Mouse (Mus musculus): ENCODE data around the gene Gemin7. TPM values are rescaled to one million over a fixed set of nuclear protein-coding genes. Genes with fewer than 3 reads are reported as not detected.
A peak's percentile ranks its signal among the peaks of the same experiment; 100 is the strongest.

Gemin7 gene
- polyA plus RNA-seq, 1 experiment from 2014 or later: 158 TPM

- Histone ChIP-seq H3K4me1 (ENCODE audit: control insufficient read depth, insufficient read depth, low read length) (peaks cover 3% of the 10 kb centered on the region), H3K36me3 (replicated peaks; ENCODE audit: control insufficient read depth, insufficient read depth, low read depth, low read length) (peaks cover 3% of the 10 kb centered on the region), H3K4me3 (ENCODE audit: low read depth, low read length) (peak overlapping the region; percentile 84), H3K4me2 (ENCODE audit: low read depth, low read length) (peak overlapping the region; percentile 84), H3K9ac (replicated peaks; ENCODE audit: low read length) (peak overlapping the region; percentile 90), H3K27ac (replicated peaks; ENCODE audit: low read depth, low read length) (no peak overlapping the region), H3K27me3 (ENCODE audit: control insufficient read depth, insufficient read depth, low read length) (peaks cover 20% of the 10 kb centered on the region), H3K9me3 (replicated peaks; ENCODE audit: control insufficient read depth, low read length) (no peaks in the 10 kb centered on the region)
- no peak for ATAC-seq (replicated peaks; ENCODE audit: insufficient number of reproducible peaks, low FRiP score, low TSS enrichment, low read depth)
- DNase-seq (ENCODE audit: low spot score): no peak
- WGBS: 25% methylated on average over 16 of the region's 16 CpGs
Observed at GRCm38 (mm10) chr7:19573776-19574140, 3.6 kb downstream of the Gemin7 start.

GRCm38 (mm10) chr7:19572926-19573775 lies 4.2 kb downstream of the Gemin7 start:
- H3K27ac ChIP-seq (replicated peaks; ENCODE audit: low read depth, low read length): peak overlapping the region; percentile 65
- H3K4me3 ChIP-seq (ENCODE audit: low read depth, low read length): peak overlapping the region; percentile 84
- H3K36me3 ChIP-seq (replicated peaks; ENCODE audit: control insufficient read depth, insufficient read depth, low read depth, low read length): peaks cover 3% of the 10 kb centered on the region
- H3K9ac ChIP-seq (replicated peaks; ENCODE audit: low read length): peak overlapping the region; percentile 90
- peak overlapping the region; percentile 84 for H3K4me2 ChIP-seq (ENCODE audit: low read depth, low read length)
- no peaks in the 10 kb centered on the region for H3K9me3 ChIP-seq (replicated peaks; ENCODE audit: control insufficient read depth, low read length)
- peak; percentile 84 for DNase-seq (ENCODE audit: low spot score)
- H3K27me3 ChIP-seq (ENCODE audit: control insufficient read depth, insufficient read depth, low read length): peaks cover 17% of the 10 kb centered on the region
- under 1% methylated on average over 53 of the region's 53 CpGs for WGBS
- peaks cover 3% of the 10 kb centered on the region for H3K4me1 ChIP-seq (ENCODE audit: control insufficient read depth, insufficient read depth, low read length)
- peak; percentile 84 for ATAC-seq (replicated peaks; ENCODE audit: insufficient number of reproducible peaks, low FRiP score, low TSS enrichment, low read depth)

DNA sequence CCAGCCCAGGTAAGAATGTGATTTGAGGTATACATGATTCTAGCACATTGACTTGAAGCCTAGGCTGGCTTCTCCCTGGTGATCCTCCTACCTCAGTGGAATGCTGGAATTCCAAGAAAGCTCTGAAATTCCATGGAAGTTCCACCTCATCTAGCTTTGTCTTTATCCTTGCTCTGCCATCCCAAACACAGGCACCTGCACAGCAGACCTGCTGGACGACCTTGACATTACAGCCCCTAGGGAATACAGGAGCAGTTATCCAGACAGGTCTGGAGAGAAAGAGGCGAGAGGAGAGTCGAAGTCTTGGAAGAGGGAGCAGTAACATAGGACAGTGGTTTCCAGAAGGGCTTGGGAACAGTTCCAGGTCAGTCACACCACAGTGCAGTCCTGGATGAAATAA lies 7.7 kb downstream of the Gemin7 start:
- Histone ChIP-seq H3K36me3 (replicated peaks; ENCODE audit: control insufficient read depth, insufficient read depth, low read depth, low read length) (peaks cover 11% of the 10 kb centered on the region), H3K4me3 (ENCODE audit: low read depth, low read length) (no peak overlapping the region), H3K9me3 (replicated peaks; ENCODE audit: control insufficient read depth, low read length) (no peaks in the 10 kb centered on the region), H3K27ac (replicated peaks; ENCODE audit: low read depth, low read length) (no peak overlapping the region), H3K4me1 (ENCODE audit: control insufficient read depth, insufficient read depth, low read length) (peaks cover 3% of the 10 kb centered on the region), H3K4me2 (ENCODE audit: low read depth, low read length) (no peak overlapping the region), H3K9ac (replicated peaks; ENCODE audit: low read length) (no peak overlapping the region), H3K27me3 (ENCODE audit: control insufficient read depth, insufficient read depth, low read length) (no peaks in the 10 kb centered on the region)
- no peak for ATAC-seq (replicated peaks; ENCODE audit: insufficient number of reproducible peaks, low FRiP score, low TSS enrichment, low read depth)
- DNase-seq (ENCODE audit: low spot score): no peak
- 71% methylated on average over 3 of the region's 3 CpGs for WGBS

DNA sequence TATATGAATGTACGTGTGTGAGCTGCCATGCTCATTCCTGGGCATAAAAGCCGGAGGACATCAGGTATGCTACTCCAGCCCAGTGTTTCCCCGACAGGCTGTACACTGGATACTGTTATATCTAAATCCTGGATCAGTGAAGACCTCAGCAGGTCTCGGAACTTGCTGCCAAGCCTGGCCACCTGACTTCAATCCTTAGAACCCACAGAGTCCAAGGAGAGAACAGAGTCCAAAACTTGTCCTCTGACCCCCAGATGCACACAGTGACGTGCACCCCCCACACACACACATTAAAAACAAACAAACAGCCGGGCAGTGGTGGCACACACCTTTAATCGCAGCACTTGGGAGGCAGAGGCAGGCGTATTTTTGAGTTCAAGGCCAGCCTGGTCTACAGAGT lies 10.0 kb downstream of the Gemin7 start:
- H3K4me2 ChIP-seq (ENCODE audit: low read depth, low read length): no peak overlapping the region

DNA sequence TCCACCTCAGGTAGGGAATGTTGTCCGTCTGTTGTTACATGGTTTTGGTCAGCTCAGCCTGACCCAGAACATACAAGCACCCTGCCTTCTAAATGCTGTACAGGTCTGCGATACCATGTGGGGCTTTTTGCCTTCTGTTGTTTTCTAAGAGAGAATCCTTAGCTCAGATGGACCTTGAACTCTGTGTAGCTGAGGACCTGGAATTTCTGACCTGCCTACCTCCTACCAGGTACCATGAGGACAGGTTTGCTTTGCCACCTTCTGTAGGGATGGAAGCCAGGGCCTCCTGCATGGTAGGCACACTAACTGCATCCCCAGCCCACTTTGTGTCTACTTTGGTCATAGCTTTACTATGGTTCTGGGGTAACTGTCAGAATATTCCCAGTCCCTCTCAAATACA lies 11.6 kb downstream of the Gemin7 start:
- H3K27ac ChIP-seq (replicated peaks; ENCODE audit: low read depth, low read length): no peak overlapping the region
- no peak overlapping the region for H3K9ac ChIP-seq (replicated peaks; ENCODE audit: low read length)
- H3K36me3 ChIP-seq (replicated peaks; ENCODE audit: control insufficient read depth, insufficient read depth, low read depth, low read length): peaks cover 11% of the 10 kb centered on the region
- DNase-seq (ENCODE audit: low spot score) (no peak), ATAC-seq (replicated peaks; ENCODE audit: insufficient number of reproducible peaks, low FRiP score, low TSS enrichment, low read depth) (no peak)
- no peak overlapping the region for H3K4me3 ChIP-seq (ENCODE audit: low read depth, low read length)
- 92% methylated on average over 2 of the region's 2 CpGs for WGBS
- no peaks in the 10 kb centered on the region; the same call in 1 of the 2 replicates for H3K4me1 ChIP-seq (ENCODE audit: control insufficient read depth, insufficient read depth, low read length)
- no peaks in the 10 kb centered on the region for H3K9me3 ChIP-seq (replicated peaks; ENCODE audit: control insufficient read depth, low read length)
- no peaks in the 10 kb centered on the region for H3K27me3 ChIP-seq (ENCODE audit: control insufficient read depth, insufficient read depth, low read length)
- H3K4me2 ChIP-seq (ENCODE audit: low read depth, low read length): no peak overlapping the region

More for the DNA sequence above, 10.0 kb downstream of the Gemin7 start:
- H3K27me3 ChIP-seq (ENCODE audit: control insufficient read depth, insufficient read depth, low read length): no peaks in the 10 kb centered on the region
- DNase-seq (ENCODE audit: low spot score) (no peak), ATAC-seq (replicated peaks; ENCODE audit: insufficient number of reproducible peaks, low FRiP score, low TSS enrichment, low read depth) (no peak)
- no peak overlapping the region for H3K4me3 ChIP-seq (ENCODE audit: low read depth, low read length)
- H3K9ac ChIP-seq (replicated peaks; ENCODE audit: low read length): no peak overlapping the region
- peaks cover 3% of the 10 kb centered on the region for H3K4me1 ChIP-seq (ENCODE audit: control insufficient read depth, insufficient read depth, low read length)
- peaks cover 11% of the 10 kb centered on the region for H3K36me3 ChIP-seq (replicated peaks; ENCODE audit: control insufficient read depth, insufficient read depth, low read depth, low read length)
- H3K9me3 ChIP-seq (replicated peaks; ENCODE audit: control insufficient read depth, low read length): no peaks in the 10 kb centered on the region
- no peak overlapping the region for H3K27ac ChIP-seq (replicated peaks; ENCODE audit: low read depth, low read length)
- WGBS: 90% methylated on average over 8 of the region's 8 CpGs

DNA sequence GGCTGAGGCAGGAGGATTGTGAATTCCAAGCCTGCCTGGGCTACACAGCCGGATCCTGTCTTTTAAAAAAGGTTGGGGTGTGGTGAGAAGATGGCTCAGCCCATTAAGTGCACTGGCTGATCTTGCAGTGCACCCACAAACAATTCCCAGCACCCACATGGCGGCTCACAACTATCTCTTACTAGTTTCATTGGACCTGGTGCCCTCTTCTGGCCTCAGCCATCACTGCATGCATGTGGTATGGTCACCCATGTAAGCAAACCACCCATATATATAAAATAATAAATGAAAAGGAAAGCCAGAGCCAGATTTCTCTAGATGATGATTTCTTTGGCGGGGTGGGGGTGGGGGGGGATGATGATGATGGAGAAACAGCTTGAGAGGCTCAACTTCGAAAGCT lies 12.9 kb downstream of the Gemin7 start:
- Histone ChIP-seq H3K9ac (replicated peaks; ENCODE audit: low read length) (no peak overlapping the region), H3K9me3 (replicated peaks; ENCODE audit: control insufficient read depth, low read length) (no peaks in the 10 kb centered on the region), H3K27me3 (ENCODE audit: control insufficient read depth, insufficient read depth, low read length) (no peaks in the 10 kb centered on the region), H3K4me1 (ENCODE audit: control insufficient read depth, insufficient read depth, low read length) (peaks cover 7% of the 10 kb centered on the region), H3K4me3 (ENCODE audit: low read depth, low read length) (no peak overlapping the region), H3K4me2 (ENCODE audit: low read depth, low read length) (no peak overlapping the region), H3K36me3 (replicated peaks; ENCODE audit: control insufficient read depth, insufficient read depth, low read depth, low read length) (peaks cover 8% of the 10 kb centered on the region), H3K27ac (replicated peaks; ENCODE audit: low read depth, low read length) (no peak overlapping the region)
- 83% methylated on average over 4 of the region's 4 CpGs for WGBS
- DNase-seq (ENCODE audit: low spot score) (no peak), ATAC-seq (replicated peaks; ENCODE audit: insufficient number of reproducible peaks, low FRiP score, low TSS enrichment, low read depth) (no peak)

DNA sequence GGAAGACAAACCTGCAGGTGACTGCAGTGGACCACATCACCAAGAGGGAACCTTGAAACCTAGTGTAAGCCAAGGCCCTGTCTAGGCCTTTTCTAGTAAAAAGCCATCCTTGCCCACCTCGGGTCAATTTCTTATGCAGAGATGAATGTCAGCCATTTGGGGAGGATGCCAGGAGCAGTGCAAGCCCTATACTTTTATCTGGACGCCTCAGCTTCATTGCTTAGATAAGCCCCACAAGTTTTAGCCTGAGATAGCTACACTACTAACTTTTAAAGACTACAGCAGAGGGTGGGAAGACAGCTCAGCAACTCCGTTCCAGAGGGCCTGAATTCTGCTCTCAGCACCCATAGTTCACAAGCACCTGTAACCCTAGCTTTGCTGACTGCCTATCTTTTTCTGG lies 13.5 kb downstream of the Gemin7 start:
- Histone ChIP-seq H3K36me3 (replicated peaks; ENCODE audit: control insufficient read depth, insufficient read depth, low read depth, low read length) (peaks cover 8% of the 10 kb centered on the region), H3K4me1 (ENCODE audit: control insufficient read depth, insufficient read depth, low read length) (peaks cover 12% of the 10 kb centered on the region), H3K27ac (replicated peaks; ENCODE audit: low read depth, low read length) (no peak overlapping the region), H3K4me3 (ENCODE audit: low read depth, low read length) (no peak overlapping the region), H3K9me3 (replicated peaks; ENCODE audit: control insufficient read depth, low read length) (no peaks in the 10 kb centered on the region), H3K4me2 (ENCODE audit: low read depth, low read length) (no peak overlapping the region), H3K9ac (replicated peaks; ENCODE audit: low read length) (no peak overlapping the region), H3K27me3 (ENCODE audit: control insufficient read depth, insufficient read depth, low read length) (no peaks in the 10 kb centered on the region)
- no peak for DNase-seq (ENCODE audit: low spot score)
- ATAC-seq (replicated peaks; ENCODE audit: insufficient number of reproducible peaks, low FRiP score, low TSS enrichment, low read depth): no peak
- 83% methylated on average over 3 of the region's 3 CpGs for WGBS

GRCm38 (mm10) chr7:19562643-19563410 lies 14.6 kb downstream of the Gemin7 start, which contains the start of gene Ppp1r37:
TSS of gene Ppp1r37 (minus strand) at chr7:19563076.
- peak within 1 kb of the TSS; percentile 96 for H3K4me3 ChIP-seq (ENCODE audit: low read depth, low read length)
- DNase-seq (ENCODE audit: low spot score) (peak; percentile 62), ATAC-seq (replicated peaks; ENCODE audit: insufficient number of reproducible peaks, low FRiP score, low TSS enrichment, low read depth) (no peak; the same call in 1 of the 2 replicates)
- H3K4me1 ChIP-seq (ENCODE audit: control insufficient read depth, insufficient read depth, low read length): peaks cover 12% of the 10 kb centered on the region
- 4% methylated on average over 19 of the region's 19 CpGs for WGBS
- peak within 1 kb of the TSS; percentile 94 for H3K9ac ChIP-seq (replicated peaks; ENCODE audit: low read length)
- H3K27me3 ChIP-seq (ENCODE audit: control insufficient read depth, insufficient read depth, low read length): no peaks in the 10 kb centered on the region
- H3K9me3 ChIP-seq (replicated peaks; ENCODE audit: control insufficient read depth, low read length): no peaks in the 10 kb centered on the region
- peak within 1 kb of the TSS; percentile 87 for H3K4me2 ChIP-seq (ENCODE audit: low read depth, low read length)
- peaks cover 8% of the 10 kb centered on the region for H3K36me3 ChIP-seq (replicated peaks; ENCODE audit: control insufficient read depth, insufficient read depth, low read depth, low read length)
- peak within 1 kb of the TSS; percentile 78 for H3K27ac ChIP-seq (replicated peaks; ENCODE audit: low read depth, low read length)
